Mouse (Mus musculus) activated CD4-positive, CD25-positive, alpha-beta regulatory T cell, adult 4 months (primary cell): ENCODE data around the gene Fez1. TPM values are rescaled to one million over a fixed set of nuclear protein-coding genes. Genes with fewer than 3 reads are reported as not detected.

Source experiments
- ATAC-seq: one replicate; pipeline ENCODE4 v1.8.0; 2017
- polyA plus RNA-seq, 2 experiments: library from polyadenylated mRNA; unstranded; fragments of 100-300 nt; shearing (Covaris generic); gene quantifications; one replicate each; pipeline ENCODE4 v1.2.1; 2017

Gene Fez1
- polyA plus RNA-seq, 2 experiments from 2014 or later, result not detected

DNA sequence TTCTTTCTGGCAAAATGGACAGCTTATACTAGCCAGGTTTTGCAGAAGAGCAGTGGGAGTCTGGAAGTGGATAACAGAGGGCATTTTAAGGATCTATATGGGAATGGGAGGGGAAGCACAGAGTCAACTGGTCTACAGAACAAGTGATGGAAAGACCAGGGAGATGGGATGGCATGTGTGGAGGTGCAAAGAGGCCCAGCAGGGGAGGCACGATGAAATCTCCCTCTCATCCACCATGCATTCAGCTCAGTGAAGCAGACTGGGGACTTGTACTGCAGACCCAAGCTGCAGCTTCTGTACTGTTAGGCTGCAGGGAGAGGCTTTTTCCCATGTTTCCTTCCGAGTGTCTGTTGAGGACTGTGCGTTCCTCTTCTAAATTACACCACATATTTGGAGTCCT lies 12.2 kb downstream of the Fez1 start:
- ATAC-seq, result no peak

DNA sequence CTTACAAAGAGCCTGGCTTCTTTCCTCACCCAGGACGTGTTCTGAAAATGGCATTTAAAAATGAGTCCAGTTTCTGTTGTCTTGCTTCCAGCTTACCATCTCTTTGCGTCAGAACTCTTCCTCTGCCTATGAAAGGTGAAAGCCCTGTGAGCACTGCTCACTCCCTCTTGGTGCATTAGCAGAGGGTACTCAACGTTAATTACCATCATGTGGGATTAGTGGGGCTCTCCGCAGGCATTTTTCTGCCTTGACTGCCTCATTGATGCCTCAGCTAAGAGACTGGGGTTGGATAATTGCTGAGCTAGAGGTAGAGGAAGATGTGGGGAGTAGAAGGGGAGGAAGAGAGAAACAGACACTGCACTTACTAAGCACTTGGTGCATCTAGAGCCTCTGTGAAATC lies 24.7 kb downstream of the Fez1 start:
- ATAC-seq, result no peak

DNA sequence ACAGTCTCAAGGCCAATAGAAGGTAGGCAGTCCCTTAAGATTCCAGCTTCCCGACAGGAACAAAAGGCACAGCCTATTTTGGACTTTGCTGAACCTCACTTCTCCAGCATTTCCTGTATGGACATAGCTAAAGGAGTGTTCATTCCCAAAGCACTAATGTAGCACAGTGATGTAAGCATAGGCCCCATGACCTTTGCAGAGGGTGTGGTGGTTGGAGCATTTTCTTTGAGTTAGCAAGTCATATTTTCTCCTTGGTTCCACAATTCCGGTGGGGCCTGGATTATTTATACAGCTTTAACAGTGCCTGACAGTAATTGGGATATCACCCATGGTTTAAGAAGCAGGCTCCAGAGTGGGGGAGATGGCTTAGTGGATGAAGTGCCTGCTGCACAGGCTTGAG lies 27.0 kb downstream of the Fez1 start:
- ATAC-seq, result no peak

DNA sequence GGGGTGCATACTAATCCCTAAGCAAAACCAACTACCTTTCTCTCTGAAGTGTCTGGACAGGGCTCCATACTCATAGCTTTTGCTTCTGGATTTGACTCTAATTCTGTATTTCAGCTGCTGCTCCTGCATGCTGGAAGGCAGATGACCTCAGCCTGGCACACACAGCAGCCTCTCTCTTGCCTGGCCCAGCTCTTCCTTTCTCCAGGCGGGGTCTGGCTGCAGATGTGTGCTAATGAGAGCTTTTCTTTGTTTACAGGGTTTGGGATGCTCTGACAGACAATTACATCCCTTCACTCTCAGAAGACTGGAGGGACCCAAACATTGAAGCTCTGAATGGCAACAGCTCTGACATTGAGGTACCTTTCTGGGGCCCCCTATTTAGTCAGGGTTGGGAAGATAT lies 28.4 kb downstream of the Fez1 start:
- no peak for ATAC-seq

DNA sequence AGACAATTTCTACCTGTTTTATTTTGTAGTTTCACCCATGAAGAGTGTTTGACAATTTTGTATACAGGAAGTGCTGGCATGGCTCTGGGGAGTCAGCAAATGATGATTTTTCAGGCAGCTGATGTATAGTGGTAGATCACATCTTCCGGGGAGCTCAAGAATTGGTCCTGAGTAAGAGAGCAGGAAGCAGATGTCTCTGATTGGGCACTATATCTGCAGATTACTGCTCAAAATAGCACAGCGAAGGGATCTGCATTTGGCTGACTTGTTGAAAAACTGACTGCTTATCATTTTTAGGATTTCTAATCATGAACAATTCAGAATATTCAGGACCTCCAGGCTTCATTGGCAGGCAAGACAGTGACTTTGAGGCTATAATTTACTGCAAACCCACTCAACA lies 30.5 kb downstream of the Fez1 start:
- ATAC-seq, result no peak

DNA sequence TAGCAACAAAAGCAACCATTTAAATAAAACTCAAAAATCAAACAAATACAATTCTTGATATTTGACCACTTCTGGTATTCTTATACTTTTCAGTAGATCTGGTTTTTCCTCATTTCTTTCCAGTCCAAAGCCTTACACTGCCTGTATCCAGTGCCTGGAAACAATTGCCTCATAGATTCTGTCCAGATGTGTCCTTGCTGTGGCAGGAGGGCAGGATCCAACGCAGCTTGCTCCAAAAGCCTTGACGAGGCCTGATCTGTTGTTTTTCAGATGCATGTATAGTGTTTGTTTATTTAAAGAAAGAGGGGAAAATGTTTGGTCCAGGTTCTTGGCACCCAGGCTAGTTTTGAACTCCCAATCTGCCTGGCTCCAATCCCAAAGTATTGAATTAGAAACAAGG lies 34.7 kb downstream of the Fez1 start:
- no peak for ATAC-seq

DNA sequence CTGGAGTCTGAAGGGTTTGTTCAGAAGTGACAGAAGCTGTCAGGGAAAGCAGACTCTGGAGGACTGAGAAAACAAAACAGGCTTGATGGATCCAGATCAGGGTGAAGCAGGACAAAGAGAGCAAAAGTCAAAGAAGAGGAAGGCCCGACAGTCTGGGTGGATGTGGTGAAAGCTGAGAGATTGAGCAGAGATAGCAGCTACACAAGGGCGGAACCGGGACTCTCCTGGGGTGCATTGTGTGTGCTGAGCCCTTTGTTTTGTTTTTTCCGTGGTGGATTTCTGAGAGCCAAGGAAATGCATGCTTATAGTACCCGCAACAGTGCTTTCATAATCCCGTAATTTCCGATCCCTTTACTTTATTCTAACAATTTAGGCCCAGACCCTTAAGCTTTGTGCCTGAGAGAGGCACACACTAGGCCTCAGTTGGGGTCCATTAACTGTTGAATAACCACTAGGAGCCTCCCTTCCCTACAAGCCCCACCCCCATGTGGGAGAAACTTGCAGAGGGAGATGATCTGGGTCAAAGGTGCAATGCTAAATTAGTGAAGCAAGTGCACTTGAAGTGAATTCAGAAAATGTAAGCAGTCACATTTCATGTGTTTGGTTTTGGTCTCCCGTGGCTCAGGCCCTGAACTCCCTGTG lies 35.9 kb downstream of the Fez1 start:
- ATAC-seq, result no peak

DNA sequence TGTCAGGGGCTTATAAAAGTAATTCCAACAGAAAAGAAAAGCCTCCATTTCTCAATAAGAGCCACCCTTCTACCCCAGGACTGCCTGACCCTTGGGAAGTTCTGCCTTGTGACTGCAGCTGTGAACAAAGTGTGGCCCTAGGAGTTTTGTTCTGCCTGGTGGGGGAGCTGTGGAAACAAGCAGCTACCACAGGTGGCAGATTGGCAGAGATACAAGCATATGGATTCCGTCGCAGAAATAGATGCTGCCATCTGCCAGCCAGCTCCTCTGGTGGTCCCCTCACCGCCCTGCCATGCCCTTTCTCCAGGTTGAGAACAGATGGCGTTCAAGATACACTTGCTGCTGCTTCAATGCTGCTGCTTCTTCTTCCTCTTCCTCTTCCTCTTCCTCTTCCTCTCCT lies 37.0 kb downstream of the Fez1 start:
- ATAC-seq, result no peak

DNA sequence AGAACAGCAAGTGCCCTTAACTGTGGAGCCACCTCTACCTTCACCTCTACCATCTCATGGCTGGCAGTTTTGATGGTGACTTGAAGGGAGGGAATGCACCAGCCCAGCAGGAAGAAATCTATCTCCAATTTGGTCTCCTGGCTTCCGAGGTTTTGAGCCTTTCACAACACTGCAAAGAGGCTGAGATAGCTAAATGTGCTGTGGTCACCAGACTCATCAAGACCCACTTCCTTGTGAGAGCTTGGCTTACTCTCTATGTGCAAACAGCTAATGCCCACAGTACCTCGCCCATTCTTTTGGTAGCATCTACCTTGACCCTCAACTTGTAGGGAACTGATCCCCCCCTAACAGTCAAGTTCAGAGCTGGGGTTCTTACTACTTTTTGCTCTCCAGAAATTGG lies 40.9 kb downstream of the Fez1 start:
- no peak for ATAC-seq

DNA sequence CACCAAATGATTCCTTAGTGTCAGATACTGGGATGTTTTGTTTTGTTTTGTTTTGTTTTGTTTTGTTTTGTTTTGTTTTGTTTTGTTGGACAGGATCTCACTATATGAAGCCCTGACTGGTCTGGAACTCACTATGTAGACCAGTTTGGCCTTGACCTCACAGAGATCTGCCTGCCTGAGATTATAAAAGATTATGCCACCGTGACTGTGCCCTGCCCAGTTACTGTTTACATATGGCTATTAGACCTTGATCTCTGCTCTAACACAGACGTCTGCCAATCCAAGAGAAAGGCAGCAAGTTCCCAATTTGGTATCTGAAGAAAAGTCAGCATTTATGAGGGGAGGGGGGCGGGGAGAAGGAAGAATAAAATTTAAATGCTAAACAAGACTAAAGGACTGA lies 42.0 kb downstream of the Fez1 start:
- no peak for ATAC-seq

DNA sequence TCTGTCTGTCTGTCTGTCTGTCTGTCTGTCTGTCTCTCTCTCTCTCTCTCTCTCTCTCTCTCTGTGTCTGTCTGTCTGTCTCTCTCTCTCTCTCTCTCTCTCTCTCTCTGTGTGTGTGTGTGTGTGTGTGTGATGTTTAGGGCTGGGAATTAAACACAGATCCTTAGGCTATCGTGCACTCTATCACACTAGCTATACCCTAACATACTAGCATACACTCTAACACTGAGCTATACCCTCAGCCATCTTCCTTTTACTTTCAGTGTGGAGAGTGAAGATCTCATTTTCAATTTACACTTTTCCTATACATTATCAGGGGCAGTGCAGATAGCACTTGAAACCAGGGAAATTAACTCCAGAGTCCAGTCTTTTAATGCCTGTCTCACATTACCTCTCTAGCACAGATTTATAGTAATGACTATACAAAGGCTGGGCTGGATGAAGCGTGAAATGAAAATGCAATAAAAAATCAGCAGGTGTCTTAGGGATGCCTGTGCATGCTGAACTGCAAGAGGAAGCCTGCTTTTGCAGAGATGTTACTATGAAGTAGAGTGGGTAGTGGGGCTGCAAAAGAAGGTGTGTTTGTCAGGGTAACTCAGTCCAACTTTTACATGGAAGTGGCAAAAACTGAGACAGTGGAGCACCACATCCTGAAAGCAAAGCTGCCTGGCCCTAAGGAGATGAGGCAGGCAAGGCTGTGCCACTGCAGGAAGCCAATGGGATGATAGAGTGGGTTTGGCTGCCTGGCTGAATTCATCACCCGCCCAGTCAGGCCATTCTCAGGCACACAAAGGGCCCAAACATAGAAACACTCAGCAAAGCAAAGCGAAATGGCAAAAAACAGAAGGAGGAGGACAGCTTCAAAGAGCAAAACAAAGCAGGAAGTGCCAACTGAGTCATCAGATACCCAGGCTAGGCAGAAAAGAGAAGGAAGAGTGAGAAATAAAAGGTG lies 43.5 kb downstream of the Fez1 start:
- ATAC-seq, result no peak

DNA sequence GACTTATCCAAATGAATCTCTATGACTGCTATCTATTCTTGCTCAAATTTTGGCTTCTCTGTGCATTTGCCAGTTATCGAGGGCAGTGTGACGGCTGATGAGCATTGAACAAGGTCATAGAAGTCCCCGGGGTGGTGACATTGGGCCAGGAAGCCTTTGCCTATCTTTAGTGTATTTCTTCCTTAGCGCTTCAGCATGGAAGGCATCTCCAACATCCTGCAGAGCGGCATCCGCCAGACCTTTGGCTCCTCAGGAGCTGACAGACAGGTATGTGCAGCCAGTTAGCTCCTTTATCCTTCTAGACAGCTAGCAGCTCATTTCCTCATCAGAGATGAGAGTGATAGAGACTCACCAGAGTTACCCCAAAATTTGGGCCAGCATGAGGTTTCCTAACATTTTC lies 47.0 kb downstream of the Fez1 start:
- no peak for ATAC-seq

DNA sequence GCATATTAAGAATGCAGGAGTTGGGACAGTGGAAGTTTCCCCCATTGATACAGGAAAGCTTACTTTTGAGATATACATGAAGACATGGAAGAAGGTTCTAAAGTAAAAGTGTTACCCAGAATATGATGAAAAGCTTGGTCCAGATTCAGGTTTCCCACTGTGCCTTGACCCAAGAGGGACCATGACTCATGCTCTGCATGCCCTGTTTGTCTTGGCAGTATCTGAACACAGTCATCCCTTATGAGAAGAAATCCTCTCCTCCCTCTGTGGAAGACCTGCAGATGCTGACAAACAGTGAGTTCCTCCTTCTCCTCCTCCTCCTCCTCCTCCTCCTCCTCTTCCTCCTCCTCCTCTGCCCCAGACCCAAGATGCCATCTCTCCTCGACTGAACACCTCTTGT lies 48.6 kb downstream of the Fez1 start:
- no peak for ATAC-seq

DNA sequence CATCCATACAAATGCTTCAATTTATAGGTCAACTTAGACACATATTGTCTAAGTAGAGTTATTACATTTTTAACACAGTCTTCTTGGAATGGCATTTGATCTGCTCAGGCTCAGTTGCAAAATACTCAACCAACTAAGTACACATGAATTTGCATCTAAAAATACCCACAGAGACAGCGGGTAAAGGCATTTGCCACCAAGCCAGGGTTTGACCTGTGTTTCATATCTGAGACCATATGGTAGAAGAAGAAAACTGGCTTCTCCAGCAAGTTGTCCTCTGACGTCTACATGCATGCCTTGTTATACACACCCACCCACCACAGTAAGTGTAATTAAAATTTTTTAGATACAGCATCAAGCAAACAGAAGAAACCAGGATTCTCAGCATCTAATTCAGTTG lies 52.1 kb downstream of the Fez1 start:
- ATAC-seq, result no peak

DNA sequence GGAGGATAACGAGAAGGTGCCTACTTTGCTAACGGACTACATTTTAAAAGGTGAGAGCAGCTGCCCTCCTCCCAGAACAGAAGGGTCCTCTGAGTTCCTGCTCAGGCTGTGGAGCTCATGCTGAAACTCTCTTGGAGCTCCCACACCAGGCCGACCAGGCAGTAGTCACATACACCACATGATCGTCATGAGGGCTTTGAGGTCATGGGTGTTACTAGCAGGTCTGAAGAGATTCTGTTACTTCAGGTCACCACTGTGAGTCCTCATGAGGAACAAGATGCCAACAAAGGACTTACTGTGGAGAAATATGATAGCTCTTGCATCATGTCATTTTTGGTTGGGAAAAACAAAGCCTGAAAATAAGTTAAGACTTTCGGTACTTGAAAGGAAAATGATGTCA lies 54.6 kb downstream of the Fez1 start:
- no peak for ATAC-seq

DNA sequence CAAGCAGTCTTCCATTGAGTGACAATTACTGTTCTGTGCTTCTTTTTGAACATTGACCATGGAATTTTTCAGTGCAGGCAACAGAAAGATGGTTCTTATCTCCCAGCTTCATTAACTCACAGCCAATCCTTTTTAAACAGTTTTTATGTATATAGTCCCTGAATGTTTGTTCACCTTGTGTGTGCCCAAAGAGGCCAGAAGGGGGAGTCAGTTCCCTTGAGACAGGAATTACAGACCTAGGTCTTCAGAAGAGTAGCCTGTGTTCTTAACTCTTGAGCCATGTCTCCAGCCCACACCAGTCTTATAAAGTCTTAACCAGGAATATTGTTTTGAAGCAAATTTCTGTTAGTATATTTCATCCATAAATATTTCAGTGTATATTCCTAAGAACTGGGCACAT lies 55.1 kb downstream of the Fez1 start:
- no peak for ATAC-seq

DNA sequence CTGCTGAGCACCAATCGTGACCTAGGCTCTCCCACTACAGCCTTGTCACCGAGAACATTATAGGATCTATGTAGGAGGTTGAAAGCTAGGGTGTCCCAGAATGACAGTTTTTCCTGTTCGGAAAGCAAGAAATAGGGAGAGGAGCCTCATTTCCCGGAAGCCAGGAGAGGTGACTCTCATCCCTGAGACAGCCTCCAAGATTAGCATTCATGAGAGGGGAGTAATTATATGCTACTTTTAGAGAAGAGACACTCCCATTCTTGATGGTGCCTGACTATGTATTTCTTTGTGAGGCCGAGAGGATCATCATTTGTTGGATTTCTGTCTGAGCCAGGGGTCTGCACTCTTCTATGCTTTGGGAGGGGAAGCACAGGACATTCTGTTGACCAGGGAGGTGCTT lies 60.0 kb downstream of the Fez1 start:
- ATAC-seq, result no peak

DNA sequence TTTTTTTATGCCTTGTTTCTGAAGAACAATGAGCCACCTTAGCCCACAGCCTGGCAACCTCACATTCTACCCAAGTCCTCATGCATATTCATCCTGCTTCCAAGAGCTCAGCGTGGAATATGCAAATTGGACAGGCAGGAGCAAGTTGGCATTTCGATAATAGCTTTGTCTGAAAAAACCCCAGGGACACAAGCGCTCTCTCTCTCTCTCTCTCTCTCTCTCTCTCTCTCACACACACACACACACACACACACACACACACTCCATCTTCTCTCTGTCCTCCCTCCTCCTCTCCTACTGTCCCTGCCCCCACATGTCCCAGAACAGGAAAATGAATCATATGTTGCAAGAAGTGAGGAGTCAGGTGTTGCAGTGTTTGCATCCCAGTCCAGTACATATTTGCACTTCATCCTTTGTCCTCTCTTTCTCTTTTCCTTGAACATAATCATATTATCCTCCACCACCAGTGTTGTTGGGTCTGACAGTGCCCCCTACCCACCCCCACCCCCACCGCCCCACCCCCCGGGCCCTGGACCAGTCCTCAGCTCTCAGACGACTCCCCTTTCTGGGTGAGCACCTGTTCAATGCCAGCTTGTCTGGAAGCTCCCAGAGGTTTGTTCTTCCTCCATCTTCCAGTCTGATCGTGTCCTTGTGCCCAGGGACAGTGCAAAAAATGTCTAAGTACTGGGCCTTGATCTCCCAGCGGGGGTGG lies 60.5 kb downstream of the Fez1 start:
- ATAC-seq, result no peak

DNA sequence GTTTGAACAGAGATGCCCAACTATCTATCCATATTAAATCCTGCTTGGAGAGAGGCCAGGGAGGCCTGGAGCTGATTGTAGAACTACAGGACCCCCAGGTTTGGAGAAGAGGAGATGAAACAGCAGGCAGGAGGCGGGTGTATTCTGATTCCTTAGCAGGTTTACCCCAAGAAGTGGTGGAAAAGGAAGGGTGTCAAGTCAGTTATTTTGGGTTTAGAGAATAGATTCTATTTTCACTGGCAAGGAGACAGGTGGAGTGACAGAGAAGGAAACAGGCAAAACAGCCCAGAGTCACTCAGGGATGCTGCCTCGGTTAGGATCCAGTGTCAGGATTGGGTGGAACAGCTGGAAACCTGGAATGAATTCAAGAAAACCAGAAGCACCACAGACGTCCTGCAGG lies 61.9 kb downstream of the Fez1 start:
- no peak for ATAC-seq

DNA sequence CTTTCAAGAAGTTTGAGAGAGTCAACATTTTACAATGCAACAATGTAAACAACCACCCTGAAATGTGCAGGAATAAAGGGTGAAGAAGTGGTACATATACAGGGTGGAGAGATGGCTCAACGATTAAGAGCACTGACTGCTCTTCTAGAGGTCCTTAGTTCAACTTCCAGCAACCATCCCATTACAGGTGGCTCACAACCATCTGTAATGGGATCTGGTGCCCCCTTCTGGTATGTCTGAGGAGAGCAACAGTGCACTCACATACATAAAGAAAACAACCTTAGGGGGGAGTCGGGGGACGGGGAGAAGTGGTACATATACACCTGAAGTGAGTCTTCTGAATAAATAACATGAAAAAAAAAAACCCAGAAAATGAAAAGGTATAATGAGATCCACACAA lies 63.6 kb downstream of the Fez1 start:
- no peak for ATAC-seq

DNA sequence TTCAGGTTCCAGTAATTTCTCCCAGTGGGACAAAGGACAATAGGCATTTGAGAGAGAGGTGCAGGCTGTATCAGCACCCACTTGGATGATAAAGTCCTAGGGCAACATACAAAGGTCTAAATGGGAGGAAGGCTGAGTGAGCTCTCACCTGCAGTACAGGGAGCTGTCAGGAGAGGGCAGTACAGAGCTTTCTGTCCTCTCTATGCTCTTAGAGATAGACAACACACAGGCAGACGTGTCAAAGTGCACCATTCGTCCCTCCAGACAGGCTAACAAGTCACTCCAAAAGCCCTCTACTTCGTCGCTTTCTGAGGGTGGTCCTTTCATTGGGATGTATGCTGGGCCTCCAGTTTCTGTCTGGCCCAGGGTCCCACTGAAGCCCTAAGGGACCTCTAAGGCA lies 68.9 kb downstream of the Fez1 start:
- no peak for ATAC-seq

DNA sequence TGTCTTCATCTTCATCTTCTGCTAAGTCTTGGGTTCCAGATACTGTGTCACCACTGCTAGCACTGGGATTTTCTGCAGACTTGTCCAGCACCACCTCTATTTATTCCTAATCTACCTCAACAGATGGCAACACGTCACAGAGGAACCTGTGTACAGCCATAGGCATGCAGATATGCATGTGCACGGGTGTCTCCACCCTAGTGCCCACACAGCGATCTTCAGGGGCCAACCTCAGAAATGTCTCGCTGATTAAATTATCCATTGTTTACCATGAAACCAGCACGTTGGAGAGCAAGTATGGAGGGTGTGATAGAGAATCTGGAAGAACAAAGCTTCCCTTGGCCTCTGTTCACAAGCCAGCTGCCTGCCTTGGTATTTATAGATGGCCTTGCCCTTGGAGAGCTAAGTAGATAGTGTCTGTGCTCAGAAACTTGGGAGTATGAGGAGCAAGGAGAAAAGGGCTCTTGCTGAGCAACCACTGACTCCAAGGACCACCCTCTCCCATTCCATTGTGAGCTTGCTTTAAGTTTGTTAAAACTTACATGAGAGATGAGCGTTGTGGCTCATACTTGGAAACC lies 71.8 kb downstream of the Fez1 start:
- no peak for ATAC-seq

DNA sequence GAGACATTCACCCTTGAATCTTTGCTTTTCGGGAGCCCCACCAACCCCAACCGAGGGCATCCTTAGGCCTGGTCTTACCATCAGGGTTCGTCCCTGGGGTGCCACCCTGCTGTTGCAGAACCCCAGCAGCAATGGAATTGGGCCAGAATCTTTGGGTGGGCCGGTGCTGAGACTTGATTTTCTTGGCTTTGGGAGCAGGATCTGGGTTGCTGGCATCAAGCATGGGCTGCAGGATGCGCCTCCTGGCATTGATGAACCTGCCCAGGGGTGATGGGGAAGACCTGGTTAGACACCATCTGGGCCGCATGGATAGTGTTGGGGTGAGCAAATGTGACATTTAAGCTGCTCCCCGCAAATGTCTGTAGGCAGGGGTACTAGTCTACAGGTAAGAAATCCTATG lies 72.6 kb downstream of the Fez1 start:
- no peak for ATAC-seq
